ENCODE assay signal across 7 mouse cellular contexts in the genomic region with DNA sequence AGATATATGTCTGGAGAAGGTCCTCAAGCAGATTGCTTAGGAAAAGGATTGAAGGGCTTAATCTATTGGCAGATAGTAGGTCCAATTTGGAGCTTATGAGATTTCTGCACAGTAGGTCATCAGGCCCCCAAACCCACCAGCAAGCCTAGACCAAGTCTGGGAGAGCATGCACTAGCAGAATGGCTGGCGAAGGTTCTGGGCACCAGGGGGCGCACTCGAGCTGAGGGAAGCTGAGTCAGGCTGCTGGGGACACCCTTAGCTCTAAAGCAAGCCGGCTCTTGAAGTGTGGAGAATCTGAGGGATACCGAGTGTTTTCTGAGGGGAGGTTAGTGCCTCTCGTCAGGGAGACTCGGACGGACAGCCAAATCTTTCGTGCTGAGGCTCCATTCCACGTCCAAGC. TPM values are rescaled to one million over a fixed set of nuclear protein-coding genes. Genes with fewer than 3 reads are reported as not detected.
DNase-seq lines count a peak whose midpoint lies in the region; ATAC-seq and TF ChIP-seq lines count a peak whose summit lies in the region.

No protein-coding gene starts in this region.

- H3K4me1 ChIP-seq in embryonic facial prominence, embryonic 11.5 days (ENCODE audit: control insufficient read depth, insufficient read depth, low read length), result no peaks in the 10 kb centered on the region; the same call in 1 of the 2 replicates
- peaks cover 7% of the 10 kb centered on the region for H3K4me1 ChIP-seq in limb, embryonic 11.5 days (ENCODE audit: control insufficient read depth, insufficient read depth, low read length)
- H3K4me1 ChIP-seq in midbrain, embryonic 13.5 days (replicated peaks), result peaks cover 31% of the 10 kb centered on the region
- peaks cover 2% of the 10 kb centered on the region for H3K4me1 ChIP-seq in small intestine, adult 2 months (ENCODE audit: control insufficient read depth, insufficient read depth, insufficient read length, low read length)

- no peak overlapping the region for H3K27ac ChIP-seq in embryonic facial prominence, embryonic 11.5 days (replicated peaks; ENCODE audit: low read depth, low read length)
- H3K27ac ChIP-seq in limb, embryonic 11.5 days (replicated peaks; ENCODE audit: low read depth, low read length), result no peak overlapping the region
- peak overlapping the region; percentile 98 for H3K27ac ChIP-seq in midbrain, embryonic 13.5 days
- peak overlapping the region; percentile 91 for H3K27ac ChIP-seq in small intestine, adult 2 months (ENCODE audit: insufficient read depth, low read depth, low read length)

- DNase-seq in adrenal gland, postnatal 14 days, result peak; percentile 99
- DNase-seq in embryonic facial prominence, embryonic 11.5 days (ENCODE audit: low spot score), result peak; percentile 97
- peak; percentile 98 for DNase-seq in heart, adult 11 months
- DNase-seq in kidney, adult 11 months, result peak; percentile 86
- DNase-seq in limb, embryonic 11.5 days (ENCODE audit: low spot score), result peak; percentile 100

- H3K9me3 ChIP-seq in embryonic facial prominence, embryonic 11.5 days (replicated peaks; ENCODE audit: control insufficient read depth, low read length), result no peaks in the 10 kb centered on the region
- no peaks in the 10 kb centered on the region for H3K9me3 ChIP-seq in limb, embryonic 11.5 days (ENCODE audit: control insufficient read depth, low read length)
- H3K9me3 ChIP-seq in midbrain, embryonic 13.5 days, result no peaks in the 10 kb centered on the region

- H3K4me3 ChIP-seq in embryonic facial prominence, embryonic 11.5 days (ENCODE audit: low read depth, low read length), result peak overlapping the region; percentile 68
- peak overlapping the region; percentile 66 for H3K4me3 ChIP-seq in limb, embryonic 11.5 days (ENCODE audit: low read depth, low read length)
- H3K4me3 ChIP-seq in midbrain, embryonic 13.5 days (replicated peaks), result peak overlapping the region; percentile 74
- peak overlapping the region; percentile 75 for H3K4me3 ChIP-seq in small intestine, adult 2 months (ENCODE audit: low read depth, low read length)

- H3K9ac ChIP-seq in embryonic facial prominence, embryonic 11.5 days (replicated peaks; ENCODE audit: low read length), result peak overlapping the region; percentile 83
- H3K9ac ChIP-seq in limb, embryonic 11.5 days (ENCODE audit: low read length), result peak overlapping the region; percentile 83; the same call in 1 of the 2 replicates
- peak overlapping the region; percentile 95 for H3K9ac ChIP-seq in midbrain, embryonic 13.5 days (replicated peaks)

- H3K4me2 ChIP-seq in embryonic facial prominence, embryonic 11.5 days (ENCODE audit: low read depth, low read length), result peak overlapping the region; percentile 97
- peak overlapping the region; percentile 100 for H3K4me2 ChIP-seq in limb, embryonic 11.5 days (ENCODE audit: low read depth, severe bottlenecking)
- peak overlapping the region; percentile 96 for H3K4me2 ChIP-seq in midbrain, embryonic 13.5 days (replicated peaks)

- TF ChIP-seq CTCF in small intestine, adult 2 months (IDR thresholded peaks at IDR 0.05; ENCODE audit: extremely low read depth, insufficient read length, insufficient replicate concordance, low read depth, low read length), result peak; percentile 95

- H3K36me3 ChIP-seq in embryonic facial prominence, embryonic 11.5 days (replicated peaks; ENCODE audit: control insufficient read depth, insufficient read depth, low read depth, low read length), result no peaks in the 10 kb centered on the region
- no peaks in the 10 kb centered on the region for H3K36me3 ChIP-seq in limb, embryonic 11.5 days (ENCODE audit: control insufficient read depth, insufficient read depth, low read length)
- H3K36me3 ChIP-seq in midbrain, embryonic 13.5 days, result no peaks in the 10 kb centered on the region
- 0 out of 2 replicates have a peak, but pooled peaks cover 3% of the 10 kb centered on the region for H3K36me3 ChIP-seq in small intestine, adult 2 months (ENCODE audit: control insufficient read depth, insufficient read depth, low read length)

- no peak for ATAC-seq in embryonic facial prominence, embryonic 11.5 days (replicated peaks; ENCODE audit: insufficient number of reproducible peaks, low FRiP score, low TSS enrichment, low read depth)
- no peak for ATAC-seq in limb, embryonic 11.5 days (ENCODE audit: insufficient number of reproducible peaks, low FRiP score, low TSS enrichment, low read depth)
- ATAC-seq in midbrain, embryonic 13.5 days, result peak; percentile 35; the same call in 1 of the 2 replicates

- under 1% methylated on average over 10 of the region's 10 CpGs for WGBS in embryonic facial prominence, embryonic 11.5 days
- 2% methylated on average over 10 of the region's 10 CpGs for WGBS in limb, embryonic 11.5 days
- under 1% methylated on average over 10 of the region's 10 CpGs for WGBS in midbrain, embryonic 13.5 days
- WGBS in small intestine, adult 2 months, result 0% methylated on average over 10 of the region's 10 CpGs

- TF ChIP-seq POLR2A in small intestine, adult 2 months (IDR thresholded peaks at IDR 0.05; ENCODE audit: low read depth, low read length), result no peak

- no peaks in the 10 kb centered on the region for H3K27me3 ChIP-seq in embryonic facial prominence, embryonic 11.5 days (ENCODE audit: control insufficient read depth, insufficient read depth, low read length)
- H3K27me3 ChIP-seq in limb, embryonic 11.5 days (ENCODE audit: control insufficient read depth, insufficient read depth, low read length), result no peaks in the 10 kb centered on the region
- no peaks in the 10 kb centered on the region for H3K27me3 ChIP-seq in midbrain, embryonic 13.5 days
- H3K27me3 ChIP-seq in small intestine, adult 2 months (ENCODE audit: control insufficient read depth, insufficient read depth, low read length), result no peaks in the 10 kb centered on the region

RNA-seq across cellular contexts. Expression of a gene that starts 1.2 kb away (rescaled TPM):
- total RNA-seq in adrenal gland, postnatal 14 days (2021), result 22.4 and 29.2 TPM in 2 replicates
- 2.6 and 3.2 TPM in 2 replicates for polyA plus RNA-seq in embryonic facial prominence, embryonic 11.5 days (2014; fragmentation: Nextera tagmentation; extraction: Ambion mirVana)
- polyA plus RNA-seq in limb, embryonic 11.5 days (2014; fragmentation: Nextera tagmentation; extraction: Ambion mirVana), result 4.0 and 4.2 TPM in 2 replicates
- polyA plus RNA-seq in midbrain, embryonic 13.5 days (2015; fragmentation: Nextera tagmentation; extraction: Ambion mirVana), result 16.4 and 17.3 TPM in 2 replicates
- 165 and 508 TPM in 2 replicates for polyA plus RNA-seq in small intestine, adult 2 months (2012; rRNA removed)

RNA-seq across cellular contexts. Expression of a gene that starts 17.0 kb away (rescaled TPM):
- total RNA-seq in adrenal gland, postnatal 14 days (2021), result 12.7 and 14.6 TPM in 2 replicates
- 2.7 and 3.3 TPM in 2 replicates for polyA plus RNA-seq in embryonic facial prominence, embryonic 11.5 days (2014; fragmentation: Nextera tagmentation; extraction: Ambion mirVana)
- polyA plus RNA-seq in limb, embryonic 11.5 days (2014; fragmentation: Nextera tagmentation; extraction: Ambion mirVana), result 4.5 and 4.7 TPM in 2 replicates
- 3.4 and 3.5 TPM in 2 replicates for polyA plus RNA-seq in midbrain, embryonic 13.5 days (2015; fragmentation: Nextera tagmentation; extraction: Ambion mirVana)
- polyA plus RNA-seq in small intestine, adult 2 months (2012; rRNA removed), result 9.4 and 12.3 TPM in 2 replicates

RNA-seq across cellular contexts. Expression of a gene that starts 20.4 kb away (rescaled TPM):
- 14.3 and 15.9 TPM in 2 replicates for total RNA-seq in adrenal gland, postnatal 14 days (2021)
- polyA plus RNA-seq in embryonic facial prominence, embryonic 11.5 days (2014; fragmentation: Nextera tagmentation; extraction: Ambion mirVana), result 0.18 and 0.27 TPM in 2 replicates
- polyA plus RNA-seq in limb, embryonic 11.5 days (2014; fragmentation: Nextera tagmentation; extraction: Ambion mirVana), result 0.50 and 0.59 TPM in 2 replicates
- 0.97 and 1.2 TPM in 2 replicates for polyA plus RNA-seq in midbrain, embryonic 13.5 days (2015; fragmentation: Nextera tagmentation; extraction: Ambion mirVana)
- polyA plus RNA-seq in small intestine, adult 2 months (2012; rRNA removed), result 8.0 and 15.0 TPM in 2 replicates

RNA-seq across cellular contexts. Expression of a gene that starts 43.7 kb away (rescaled TPM):
- 127 and 135 TPM in 2 replicates for total RNA-seq in adrenal gland, postnatal 14 days (2021)
- 102 and 103 TPM in 2 replicates for polyA plus RNA-seq in embryonic facial prominence, embryonic 11.5 days (2014; fragmentation: Nextera tagmentation; extraction: Ambion mirVana)
- polyA plus RNA-seq in limb, embryonic 11.5 days (2014; fragmentation: Nextera tagmentation; extraction: Ambion mirVana), result 111 and 123 TPM in 2 replicates
- polyA plus RNA-seq in midbrain, embryonic 13.5 days (2015; fragmentation: Nextera tagmentation; extraction: Ambion mirVana), result 58.2 and 61.8 TPM in 2 replicates
- polyA plus RNA-seq in small intestine, adult 2 months (2012; rRNA removed), result 23.4 and 44.2 TPM in 2 replicates

RNA-seq across cellular contexts. Expression of a gene that starts 57.6 kb away (rescaled TPM):
- 150 and 164 TPM in 2 replicates for total RNA-seq in adrenal gland, postnatal 14 days (2021)
- 83.0 and 84.2 TPM in 2 replicates for polyA plus RNA-seq in embryonic facial prominence, embryonic 11.5 days (2014; fragmentation: Nextera tagmentation; extraction: Ambion mirVana)
- polyA plus RNA-seq in limb, embryonic 11.5 days (2014; fragmentation: Nextera tagmentation; extraction: Ambion mirVana), result 67.3 and 70.7 TPM in 2 replicates
- polyA plus RNA-seq in midbrain, embryonic 13.5 days (2015; fragmentation: Nextera tagmentation; extraction: Ambion mirVana), result 77.8 and 99.2 TPM in 2 replicates
- polyA plus RNA-seq in small intestine, adult 2 months (2012; rRNA removed), result 88.0 and 185 TPM in 2 replicates

Comparison
In these comparisons a context has a peak if more than half of its experiments do, and no peak if none do; other contexts are left out.
1. H3K27ac ChIP-seq: peak in midbrain, embryonic 13.5 days (single experiment) and small intestine, adult 2 months (single experiment); none in embryonic facial prominence, embryonic 11.5 days (single experiment) and limb, embryonic 11.5 days (single experiment).
2. Peak in every context shown above with its lines, with median percentiles within 50 percentile points of each other: DNase-seq, H3K4me2 ChIP-seq, H3K4me3 ChIP-seq and H3K9ac ChIP-seq.